Mouse (Mus musculus) MEL (cell line): Measurements from ENCODE around the gene Slc30a10. TPM values are rescaled to one million over a fixed set of nuclear protein-coding genes. Genes with fewer than 3 reads are reported as not detected.

Source experiments
- DNase-seq: peaks from one replicate; pipeline ENCODE4 v3.0.0; 2011; ENCODE audit warnings: low read depth, low spot score
- H3K27ac ChIP-seq: 2 replicates; pipeline ENCODE4 v1.5.1; 2012; ENCODE audit warnings: low read depth, mild to moderate bottlenecking, control low read depth, low read length, moderate library complexity; ENCODE audit not compliant: control insufficient read depth
- H3K27me3 ChIP-seq, 2 experiments: fragments of 150-350 bp in 1 of 2; sonication (generic) in 1 of 2; 2 replicates each; pipeline ENCODE4 v1.6.1; 2012; ENCODE audit warnings: low read length in 2 of 2, mild to moderate bottlenecking in 2 of 2, improper control_type of control experiment in 1 of 2, moderate library complexity in 1 of 2; ENCODE audit not compliant: insufficient read depth in 2 of 2, control insufficient read depth in 1 of 2
- H3K36me3 ChIP-seq, 2 experiments: 2 replicates each; pipeline ENCODE4 v1.6.1; 2012 to 2014; ENCODE audit warnings: low read length in 2 of 2, improper control_type of control experiment in 1 of 2, inconsistent platforms in 1 of 2, mild to moderate bottlenecking in 1 of 2; ENCODE audit not compliant: insufficient read depth in 2 of 2, control insufficient read depth in 1 of 2
- H3K4me1 ChIP-seq, 2 experiments: fragments of 150-350 bp in 1 of 2; sonication (generic) in 1 of 2; 2 replicates each; pipeline ENCODE4 v1.6.1; 2012; ENCODE audit warnings: low read length in 2 of 2, improper control_type of control experiment in 1 of 2, mild to moderate bottlenecking in 1 of 2; ENCODE audit not compliant: insufficient read depth in 2 of 2, control insufficient read depth in 1 of 2
- H3K4me3 ChIP-seq, 2 experiments: fragments of 150-350 bp in 1 of 2; sonication (generic) in 1 of 2; 2 replicates each; pipeline ENCODE4 v1.5.1; 2012; ENCODE audit warnings: low read depth in 2 of 2, low read length in 2 of 2, mild to moderate bottlenecking in 2 of 2, moderate library complexity in 2 of 2, control low read depth in 1 of 2, improper control_type of control experiment in 1 of 2; ENCODE audit not compliant: control insufficient read depth in 1 of 2, insufficient read depth in 1 of 2
- H3K79me2 ChIP-seq: 2 replicates; pipeline ENCODE4 v1.6.1; 2012; ENCODE audit warnings: mild to moderate bottlenecking, low read length, moderate library complexity; ENCODE audit not compliant: control insufficient read depth, poor library complexity, insufficient read depth
- H3K9ac ChIP-seq: 2 replicates; pipeline ENCODE4 v1.6.1; 2012; ENCODE audit warnings: low read depth, mild to moderate bottlenecking, control low read depth, low read length, moderate library complexity; ENCODE audit not compliant: control insufficient read depth, poor library complexity, severe bottlenecking
- H3K9me3 ChIP-seq: fragments of 150-350 bp; sonication (generic); replicated peaks from 2 replicates; pipeline ENCODE4 v1.6.1; 2012; ENCODE audit warnings: mild to moderate bottlenecking, low read length, improper control_type of control experiment, moderate library complexity; ENCODE audit not compliant: insufficient read depth
- CHD2 ChIP-seq: IDR thresholded peaks from 2 replicates; pipeline ENCODE4 v1.6.1; 2011; ENCODE audit warnings: low read length, improper control_type of control experiment
- CTCF ChIP-seq, 3 experiments: IDR thresholded peaks in 2 of 3; conservative IDR thresholded peaks in 1 of 3; 2 replicates each; pipeline ENCODE4 v1.5.1; 2011 to 2012; ENCODE audit warnings: low read length in 3 of 3, low read depth in 2 of 3, mild to moderate bottlenecking in 2 of 3, improper control_type of control experiment in 1 of 3, inconsistent platforms in 1 of 3, mixed read lengths in 1 of 3, moderate library complexity in 1 of 3; ENCODE audit not compliant: control insufficient read depth in 1 of 3, insufficient read depth in 1 of 3, poor library complexity in 1 of 3, severe bottlenecking in 1 of 3
- E2F4 ChIP-seq: IDR thresholded peaks from 2 replicates; pipeline ENCODE4 v1.6.1; 2011; ENCODE audit warnings: low read depth, low read length, improper control_type of control experiment, borderline replicate concordance
- EP300 ChIP-seq, 2 experiments: IDR thresholded peaks; 2 replicates each; pipeline ENCODE4 v1.6.1; 2011; ENCODE audit warnings: improper control_type of control experiment in 2 of 2, low read length in 2 of 2, low read depth in 1 of 2, mild to moderate bottlenecking in 1 of 2
- GABPA ChIP-seq: IDR thresholded peaks from 2 replicates; pipeline ENCODE4 v1.6.1; 2012; ENCODE audit warnings: low read depth, mild to moderate bottlenecking, inconsistent platforms, low read length, improper control_type of control experiment, moderate library complexity
- JUND ChIP-seq: IDR thresholded peaks from 2 replicates; pipeline ENCODE4 v1.6.1; 2011; ENCODE audit warnings: low read depth, mild to moderate bottlenecking, improper control_type of control experiment, low read length
- MAFK ChIP-seq: IDR thresholded peaks from 2 replicates; pipeline ENCODE4 v1.6.1; 2011; ENCODE audit warnings: low read depth, mild to moderate bottlenecking, low read length, improper control_type of control experiment, borderline replicate concordance
- MXI1 ChIP-seq: IDR thresholded peaks from 2 replicates; pipeline ENCODE4 v1.6.1; 2011; ENCODE audit warnings: mild to moderate bottlenecking, low read depth, low read length, improper control_type of control experiment
- MYB ChIP-seq: IDR thresholded peaks from 2 replicates; pipeline ENCODE4 v1.6.1; 2011; ENCODE audit warnings: mild to moderate bottlenecking, low read depth, low read length, improper control_type of control experiment
- MYC ChIP-seq: IDR thresholded peaks from 2 replicates; pipeline ENCODE4 v1.6.1; 2011; ENCODE audit warnings: low read depth, mild to moderate bottlenecking, low read length, improper control_type of control experiment, moderate library complexity
- NRF1 ChIP-seq: IDR thresholded peaks from 2 replicates; pipeline ENCODE4 v1.6.1; 2014; ENCODE audit warnings: low read depth, mild to moderate bottlenecking, inconsistent platforms, low read length, improper control_type of control experiment, moderate library complexity; ENCODE audit not compliant: poor library complexity, insufficient read depth, severe bottlenecking
- POLR2A ChIP-seq, 2 experiments: IDR thresholded peaks; 2 replicates each; pipeline ENCODE4 v1.6.1; 2011 to 2012; ENCODE audit warnings: low read length in 2 of 2, mild to moderate bottlenecking in 2 of 2, control low read depth in 1 of 2, improper control_type of control experiment in 1 of 2, low read depth in 1 of 2, moderate library complexity in 1 of 2; ENCODE audit not compliant: control insufficient read depth in 1 of 2, insufficient read depth in 1 of 2, poor library complexity in 1 of 2
- POLR2AphosphoS5 ChIP-seq: IDR thresholded peaks from 2 replicates; pipeline ENCODE4 v1.6.1; 2012; ENCODE audit warnings: low read depth, borderline replicate concordance, mild to moderate bottlenecking, inconsistent platforms, low read length, moderate library complexity, mixed read lengths
- RAD21 ChIP-seq: IDR thresholded peaks from 2 replicates; pipeline ENCODE4 v1.6.1; 2011; ENCODE audit warnings: mild to moderate bottlenecking, low read depth, low read length, improper control_type of control experiment
- RCOR1 ChIP-seq: IDR thresholded peaks from 2 replicates; pipeline ENCODE4 v1.6.1; 2012; ENCODE audit warnings: low read depth, mild to moderate bottlenecking, inconsistent platforms, low read length, improper control_type of control experiment
- TAL1 ChIP-seq: IDR thresholded peaks from 2 replicates; pipeline ENCODE4 v1.6.1; 2012; ENCODE audit warnings: mild to moderate bottlenecking, inconsistent platforms, low read length, moderate library complexity, mixed read lengths
- UBTF ChIP-seq: IDR thresholded peaks from 2 replicates; pipeline ENCODE4 v1.6.1; 2012; ENCODE audit warnings: low read depth, mild to moderate bottlenecking, inconsistent platforms, low read length, improper control_type of control experiment, moderate library complexity, borderline replicate concordance; ENCODE audit not compliant: insufficient read depth
- USF2 ChIP-seq, 2 experiments: IDR thresholded peaks; 2 replicates each; pipeline ENCODE4 v1.6.1; 2011 to 2012; ENCODE audit warnings: improper control_type of control experiment in 2 of 2, low read length in 2 of 2, borderline replicate concordance in 1 of 2, inconsistent platforms in 1 of 2, low read depth in 1 of 2, mild to moderate bottlenecking in 1 of 2; ENCODE audit not compliant: insufficient read depth in 1 of 2
- ZKSCAN1 ChIP-seq: IDR thresholded peaks from 2 replicates; pipeline ENCODE4 v1.6.1; 2012; ENCODE audit warnings: low read depth, mild to moderate bottlenecking, inconsistent platforms, low read length, improper control_type of control experiment, moderate library complexity
- ZMIZ1 ChIP-seq: IDR thresholded peaks from 2 replicates; pipeline ENCODE4 v1.6.1; 2012; ENCODE audit warnings: low read depth, mild to moderate bottlenecking, inconsistent platforms, low read length, improper control_type of control experiment, moderate library complexity
- ZNF384 ChIP-seq: IDR thresholded peaks from 2 replicates; pipeline ENCODE4 v1.6.1; 2012; ENCODE audit warnings: low read depth, mild to moderate bottlenecking, inconsistent platforms, low read length, improper control_type of control experiment
- polyA plus RNA-seq, 2 experiments: library from polyadenylated mRNA; stranded (reverse) in 1 of 2; unstranded in 1 of 2; fragments of >175 nt in 1 of 2; fragments of >200 nt in 1 of 2; gene quantifications; 2 replicates each; pipeline versions ENCODE4 v1.2.1 to v1.2.4; 2012; ENCODE audit warnings: low replicate concordance in 2 of 2, low read depth in 1 of 2; ENCODE audit not compliant: insufficient read length in 2 of 2, insufficient read depth in 1 of 2, missing spikeins in 1 of 2
- total RNA-seq: library from RNA; depleted of rRNA; stranded (reverse); fragments of 300-350 nt; gene quantifications from 2 replicates; pipeline ENCODE4 v1.2.3, GENCODE M21; 2012

Gene Slc30a10
- total and polyA plus RNA-seq, 3 experiments = 2.1 to 7.9 TPM; not detected in 1

- no peak overlapping the region for H3K4me3 ChIP-seq
- H3K79me2 ChIP-seq = no peaks in the 10 kb centered on the region
- H3K27ac ChIP-seq = no peak overlapping the region
- peaks cover 5 to 7% of the 10 kb centered on the region in 2 experiments for H3K27me3 ChIP-seq
- no peak overlapping the region for H3K9ac ChIP-seq
- peaks cover 0 to 3% of the 10 kb centered on the region in 2 experiments; a peak in 1 of 4 replicates for H3K36me3 ChIP-seq
- TF ChIP-seq POLR2A (IDR thresholded peaks at IDR 0.05; ENCODE audit: control insufficient read depth in 1 of 2, insufficient read depth in 1 of 2, low read depth in 1 of 2, low read length in 2 of 2, poor library complexity in 1 of 2) (no peak), RAD21 (no peak), ZKSCAN1 (no peak), UBTF (no peak), CTCF (IDR thresholded peaks at IDR 0.05 in 2 of 3, conservative IDR thresholded peaks at IDR 0.05 in 1 of 3; ENCODE audit: control insufficient read depth in 1 of 3, insufficient read depth in 1 of 3, low read depth in 2 of 3, low read length in 3 of 3, poor library complexity in 1 of 3, severe bottlenecking in 1 of 3) (no peak), ZMIZ1 (no peak), MAFK (no peak), NRF1 (no peak), MYB (no peak), E2F4 (no peak), TAL1 (no peak)
- no peaks in the 10 kb centered on the region for H3K9me3 ChIP-seq
- H3K4me1 ChIP-seq = no peaks in the 10 kb centered on the region
- no peak for DNase-seq
Measured at GRCm38 (mm10) chr1:185489893-185490292, 35.2 kb downstream of the Slc30a10 start.

GRCm38 (mm10) chr1:185490603-185491002, 36.0 kb downstream of the Slc30a10 start:
- Histone ChIP-seq H3K4me3 (no peak overlapping the region), H3K4me1 (no peaks in the 10 kb centered on the region), H3K27me3 (peaks cover 5 to 8% of the 10 kb centered on the region in 2 experiments), H3K36me3 (peaks cover 0 to 3% of the 10 kb centered on the region in 2 experiments; a peak in 1 of 4 replicates), H3K9ac (no peak overlapping the region), H3K27ac (no peak overlapping the region), H3K79me2 (no peaks in the 10 kb centered on the region), H3K9me3 (no peaks in the 10 kb centered on the region)
- TF ChIP-seq RAD21 = no peak
- no peak for TF ChIP-seq UBTF
- no peak for TF ChIP-seq MYC
- TF ChIP-seq USF2 (IDR thresholded peaks at IDR 0.05; ENCODE audit: borderline replicate concordance in 1 of 2, insufficient read depth in 1 of 2, low read depth in 1 of 2, low read length in 2 of 2) = no peak
- TF ChIP-seq ZMIZ1 = no peak
- TF ChIP-seq EP300 (IDR thresholded peaks at IDR 0.05; ENCODE audit: low read depth in 1 of 2, low read length in 2 of 2) = no peak
- no peak for TF ChIP-seq RCOR1
- no peak for TF ChIP-seq MXI1
- no peak for TF ChIP-seq CTCF (IDR thresholded peaks at IDR 0.05 in 2 of 3, conservative IDR thresholded peaks at IDR 0.05 in 1 of 3; ENCODE audit: control insufficient read depth in 1 of 3, insufficient read depth in 1 of 3, low read depth in 2 of 3, low read length in 3 of 3, poor library complexity in 1 of 3, severe bottlenecking in 1 of 3)
- no peak for TF ChIP-seq POLR2AphosphoS5
- no peak for TF ChIP-seq TAL1
- no peak for TF ChIP-seq ZNF384
- no peak for TF ChIP-seq CHD2
- TF ChIP-seq GABPA = no peak
- no peak for TF ChIP-seq JUND
- DNase-seq = no peak
